Mouse (Mus musculus) stomach, postnatal 0 days (tissue): ENCODE measurements around the gene Krt84.
A peak's percentile ranks its signal among the peaks of the same experiment; 100 is the strongest.

ENCODE experiments used
- CTCF ChIP-seq: IDR thresholded peaks from 2 replicates; pipeline ENCODE4 v1.5.1; 2016; ENCODE audit warnings: antibody characterized with exemption, low read depth, mild to moderate bottlenecking, moderate library complexity
- EP300 ChIP-seq: optimal IDR thresholded peaks from 2 replicates; pipeline ENCODE3; 2016; ENCODE audit warnings: antibody characterized with exemption

GRCm38 (mm10) chr15:101542543-101542942, 9.9 kb upstream of the Krt84 start:
- TF ChIP-seq CTCF: peak; percentile 49; the same call in 1 of the 2 replicates
- no peak for TF ChIP-seq EP300
